Mouse (Mus musculus) fat pad, adult 2 months (tissue): ENCODE data around the gene Eps8l1.
A peak's percentile ranks its signal among the peaks of the same experiment; 100 is the strongest.

Source experiments
- DNase-seq: peaks from one replicate; pipeline ENCODE4 v3.0.0-alpha.2; 2011; ENCODE audit warnings: low read depth, low spot score; ENCODE audit errors: extremely low read depth

Gene Eps8l1

GRCm38 (mm10) chr7:4478021-4478795 is 17.7 kb downstream of the Eps8l1 start:
- no peak for DNase-seq

- no peak for DNase-seq
Measured at GRCm38 (mm10) chr7:4478796-4479291, 18.4 kb downstream of the Eps8l1 start.

- no peak for DNase-seq
Measured at GRCm38 (mm10) chr7:4479674-4480073, 19.2 kb downstream of the Eps8l1 start.

GRCm38 (mm10) chr7:4482281-4482680 is 21.8 kb downstream of the Eps8l1 start:
- no peak for DNase-seq

GRCm38 (mm10) chr7:4491308-4491707 is 30.8 kb downstream of the Eps8l1 start:
- DNase-seq = no peak

GRCm38 (mm10) chr7:4492284-4493224 is 32.1 kb downstream of the Eps8l1 start:
- DNase-seq = no peak

GRCm38 (mm10) chr7:4493991-4494390 is 33.5 kb downstream of the Eps8l1 start:
- DNase-seq = no peak

GRCm38 (mm10) chr7:4496468-4496867 is 36.0 kb downstream of the Eps8l1 start:
- no peak for DNase-seq

- DNase-seq = no peak
Measured at GRCm38 (mm10) chr7:4497271-4497903, 36.9 kb downstream of the Eps8l1 start.

GRCm38 (mm10) chr7:4498251-4498650 is 37.8 kb downstream of the Eps8l1 start:
- no peak for DNase-seq

GRCm38 (mm10) chr7:4499034-4499433 is 38.6 kb downstream of the Eps8l1 start:
- DNase-seq = no peak

- DNase-seq = no peak
Measured at GRCm38 (mm10) chr7:4500892-4501471, 40.5 kb downstream of the Eps8l1 start.

GRCm38 (mm10) chr7:4501558-4502397 is 41.3 kb downstream of the Eps8l1 start, which contains the start of gene Ppp1r12c:
Gene Ppp1r12c, minus strand, starts transcription at chr7:4501680.
- no peak for DNase-seq

- peak; percentile 31 for DNase-seq
Measured at GRCm38 (mm10) chr7:4502421-4503090, 42.1 kb downstream of the Eps8l1 start.

GRCm38 (mm10) chr7:4503100-4503499 is 42.6 kb downstream of the Eps8l1 start:
- DNase-seq = no peak

- no peak for DNase-seq
Measured at GRCm38 (mm10) chr7:4503858-4504257, 43.4 kb downstream of the Eps8l1 start.

GRCm38 (mm10) chr7:4504646-4505435 is 44.4 kb downstream of the Eps8l1 start:
- DNase-seq = no peak

GRCm38 (mm10) chr7:4507220-4507619 is 46.7 kb downstream of the Eps8l1 start:
- DNase-seq = no peak
